Mouse (Mus musculus) testis, adult 2 months (tissue): Measurements from ENCODE around the gene Sox1. TPM values are rescaled to one million over a fixed set of nuclear protein-coding genes. Genes with fewer than 3 reads are reported as not detected.

ENCODE experiments used
- H3K27ac ChIP-seq: fragments of 200-500 bp; 2 replicates; pipeline ENCODE4 v1.5.1; 2012; ENCODE audit warnings: low read depth, low read length; ENCODE audit not compliant: control insufficient read depth, insufficient read depth
- H3K27me3 ChIP-seq: fragments of 200-500 bp; 2 replicates; pipeline ENCODE4 v1.6.1; 2012; ENCODE audit warnings: mild to moderate bottlenecking, low read length, moderate library complexity; ENCODE audit not compliant: control insufficient read depth, insufficient read depth
- H3K36me3 ChIP-seq: fragments of 200-500 bp; 2 replicates; pipeline ENCODE4 v1.6.1; 2012; ENCODE audit warnings: mild to moderate bottlenecking, low read length; ENCODE audit not compliant: control insufficient read depth, insufficient read depth
- H3K4me1 ChIP-seq: fragments of 200-500 bp; 2 replicates; pipeline ENCODE4 v1.6.1; 2012; ENCODE audit warnings: low read length; ENCODE audit not compliant: control insufficient read depth, insufficient read depth
- H3K4me3 ChIP-seq: fragments of 200-500 bp; 2 replicates; pipeline ENCODE4 v1.5.1; 2012; ENCODE audit warnings: low read depth, mild to moderate bottlenecking, low read length, moderate library complexity, mixed read lengths; ENCODE audit not compliant: control insufficient read depth
- CTCF ChIP-seq: fragments of 200-500 bp; IDR thresholded peaks from 2 replicates; pipeline ENCODE4 v1.5.1; 2012; ENCODE audit warnings: low read depth, mild to moderate bottlenecking, inconsistent platforms, low read length, moderate library complexity; ENCODE audit not compliant: control insufficient read depth, insufficient read depth, insufficient replicate concordance
- POLR2A ChIP-seq: fragments of 200-500 bp; IDR thresholded peaks from 2 replicates; pipeline ENCODE4 v1.6.1; 2012; ENCODE audit warnings: low read depth, mild to moderate bottlenecking, inconsistent platforms, low read length, moderate library complexity; ENCODE audit not compliant: control insufficient read depth
- polyA plus RNA-seq: library from polyadenylated mRNA; depleted of rRNA; stranded (reverse); fragments of >200 nt; gene quantifications from 2 replicates; pipeline ENCODE4 v1.2.3, GENCODE M21; 2012

The Sox1 gene
- polyA plus RNA-seq, 1 experiment = 0.91 TPM

DNA sequence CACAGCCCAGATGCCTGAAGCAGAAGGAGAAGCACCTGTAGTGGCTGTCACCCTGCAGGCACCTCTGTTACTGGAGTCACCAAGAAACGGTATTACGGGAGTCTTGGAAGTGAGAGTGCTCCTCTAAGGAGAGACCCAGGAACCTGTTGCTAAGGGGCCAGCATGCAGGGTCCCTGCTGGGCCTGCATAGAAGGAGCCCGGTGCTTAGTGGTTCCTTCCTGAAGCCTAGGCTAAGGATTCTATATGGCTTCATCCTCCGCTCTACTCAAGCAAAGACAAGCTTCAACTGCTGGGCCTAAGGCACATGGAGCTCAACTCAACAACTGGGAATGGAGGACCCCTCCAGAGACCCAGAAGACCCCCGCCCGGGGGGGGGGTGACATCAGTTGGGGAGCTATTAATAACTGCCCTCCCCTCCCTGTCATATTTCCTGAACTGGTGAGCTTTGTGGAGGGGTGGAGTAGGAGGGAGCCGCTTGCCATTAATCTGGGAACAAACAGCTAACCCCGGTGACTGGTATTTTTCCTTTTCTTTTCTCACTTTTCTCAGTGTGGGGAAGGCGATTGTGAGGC lies 34.6 kb downstream of the Sox1 start:
- no peak overlapping the region for H3K4me3 ChIP-seq
- H3K27ac ChIP-seq = no peak overlapping the region
- H3K4me1 ChIP-seq = peaks cover 6% of the 10 kb centered on the region
- TF ChIP-seq POLR2A = no peak
- TF ChIP-seq CTCF = no peak
- no peaks in the 10 kb centered on the region for H3K36me3 ChIP-seq
- H3K27me3 ChIP-seq = peaks cover 3% of the 10 kb centered on the region; the same call in 1 of the 2 replicates

DNA sequence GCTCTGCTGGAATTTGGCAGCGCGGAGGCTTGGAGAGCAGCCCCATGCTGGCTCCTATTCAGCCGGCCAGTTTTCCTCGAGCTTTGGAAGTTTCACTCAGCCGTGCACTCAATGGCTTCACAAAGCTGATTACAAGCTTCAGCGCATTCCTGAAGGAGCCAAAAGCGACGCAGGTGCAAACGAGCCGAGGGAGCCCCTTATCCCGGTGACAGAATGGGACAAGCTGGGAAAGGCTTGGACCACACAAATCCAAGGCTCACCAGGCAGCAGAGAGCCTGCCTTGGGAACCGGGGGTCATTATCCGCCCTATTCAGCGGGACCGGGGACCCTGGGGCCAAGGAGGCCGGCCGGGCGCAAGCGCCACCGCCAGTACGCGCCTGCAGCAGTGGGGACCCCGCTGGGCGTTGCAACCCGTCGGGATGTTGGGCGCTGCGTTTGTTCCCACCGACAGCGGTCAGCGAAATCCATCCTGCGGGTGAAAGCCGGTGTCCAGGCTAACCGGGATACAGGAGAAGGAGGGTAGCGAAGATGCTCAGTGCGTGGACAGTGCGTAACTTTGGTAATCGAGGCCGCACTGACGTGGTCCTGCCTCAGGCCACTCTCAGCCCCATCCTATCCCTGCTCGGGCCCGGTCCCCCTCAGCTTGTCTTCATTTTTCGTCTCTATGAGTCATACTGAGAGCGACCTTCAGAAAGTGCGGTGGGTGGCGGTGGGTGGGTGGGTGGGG lies 35.2 kb downstream of the Sox1 start:
- no peak overlapping the region for H3K27ac ChIP-seq
- peaks cover 6% of the 10 kb centered on the region for H3K4me1 ChIP-seq
- peaks cover 3% of the 10 kb centered on the region; the same call in 1 of the 2 replicates for H3K27me3 ChIP-seq
- no peaks in the 10 kb centered on the region for H3K36me3 ChIP-seq
- no peak overlapping the region for H3K4me3 ChIP-seq
- no peak for TF ChIP-seq CTCF
- TF ChIP-seq POLR2A = no peak

DNA sequence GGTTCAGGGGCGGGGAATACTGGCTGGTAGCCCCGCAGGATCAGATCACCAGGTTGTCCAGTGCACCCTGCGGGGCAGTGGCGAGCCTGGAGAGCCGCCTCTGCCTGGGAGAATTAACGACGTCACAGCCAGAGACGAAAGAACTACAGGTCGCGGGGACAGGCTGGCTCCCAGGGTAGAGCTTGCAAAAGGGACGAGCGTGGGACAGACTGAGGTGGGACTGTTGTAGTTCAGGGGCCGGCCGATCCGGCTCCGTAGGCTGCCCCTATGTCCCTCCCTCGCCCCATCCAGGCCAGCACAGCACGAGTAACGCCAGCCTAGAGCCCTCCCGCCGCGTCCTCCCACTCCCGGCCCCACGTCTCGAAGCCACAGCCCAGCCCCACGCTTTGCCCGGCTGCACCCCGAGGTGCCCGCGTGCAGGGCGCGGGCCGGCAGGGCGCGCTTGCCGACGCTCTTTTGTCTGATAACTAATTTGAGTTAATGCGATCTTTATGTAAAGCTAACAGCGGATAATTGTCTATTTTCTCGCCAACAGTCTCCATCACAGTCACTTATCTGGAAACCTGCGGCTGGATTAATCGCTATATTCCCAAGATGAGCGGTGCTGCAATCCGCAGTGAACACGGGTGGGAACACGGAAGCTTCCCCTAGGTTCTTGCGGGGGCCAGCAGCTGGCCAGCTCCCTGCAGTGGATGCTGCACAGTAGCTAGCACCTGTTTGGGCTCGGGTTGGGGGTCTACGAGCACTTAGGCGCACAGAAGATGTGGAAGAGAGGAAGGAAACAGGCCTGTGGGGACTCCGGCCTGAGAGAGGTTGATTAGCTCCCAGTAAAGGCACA lies 36.0 kb downstream of the Sox1 start:
- no peak for TF ChIP-seq CTCF
- TF ChIP-seq POLR2A = no peak
- H3K27ac ChIP-seq = no peak overlapping the region

GRCm38 (mm10) chr8:12431738-12432055 lies 36.6 kb downstream of the Sox1 start:
- Histone ChIP-seq H3K36me3 (no peaks in the 10 kb centered on the region), H3K4me3 (no peak overlapping the region), H3K4me1 (peaks cover 6% of the 10 kb centered on the region), H3K27ac (no peak overlapping the region), H3K27me3 (peaks cover 3% of the 10 kb centered on the region; the same call in 1 of the 2 replicates)
- TF ChIP-seq POLR2A = no peak
- no peak for TF ChIP-seq CTCF

More for the DNA sequence above, 36.0 kb downstream of the Sox1 start:
- Histone ChIP-seq H3K4me1 (peaks cover 6% of the 10 kb centered on the region), H3K36me3 (no peaks in the 10 kb centered on the region), H3K27me3 (peaks cover 3% of the 10 kb centered on the region; the same call in 1 of the 2 replicates), H3K4me3 (no peak overlapping the region)

DNA sequence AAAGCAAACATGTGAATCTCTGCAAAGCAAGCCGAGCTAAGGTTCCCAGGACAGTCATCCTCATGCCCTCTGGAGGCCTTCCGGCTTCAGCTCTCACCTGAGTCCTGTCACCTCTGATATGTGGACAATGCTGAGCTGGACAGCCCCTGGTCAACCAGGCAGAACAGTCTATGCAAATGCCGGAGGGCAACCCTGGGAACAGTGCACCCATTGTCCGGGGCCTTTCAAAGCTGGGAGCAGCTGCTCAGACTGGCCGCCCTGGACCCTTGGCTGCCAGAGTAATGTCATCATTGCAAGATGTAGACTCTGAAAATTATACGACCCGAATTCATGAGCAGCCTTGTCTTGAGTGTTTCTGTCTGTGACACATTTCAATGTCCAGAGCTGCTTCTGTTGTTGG lies 37.5 kb downstream of the Sox1 start:
- Histone ChIP-seq H3K4me3 (no peak overlapping the region), H3K27ac (no peak overlapping the region), H3K4me1 (peaks cover 10% of the 10 kb centered on the region), H3K27me3 (peaks cover 3% of the 10 kb centered on the region; the same call in 1 of the 2 replicates), H3K36me3 (no peaks in the 10 kb centered on the region)
- TF ChIP-seq POLR2A (no peak), CTCF (no peak)

DNA sequence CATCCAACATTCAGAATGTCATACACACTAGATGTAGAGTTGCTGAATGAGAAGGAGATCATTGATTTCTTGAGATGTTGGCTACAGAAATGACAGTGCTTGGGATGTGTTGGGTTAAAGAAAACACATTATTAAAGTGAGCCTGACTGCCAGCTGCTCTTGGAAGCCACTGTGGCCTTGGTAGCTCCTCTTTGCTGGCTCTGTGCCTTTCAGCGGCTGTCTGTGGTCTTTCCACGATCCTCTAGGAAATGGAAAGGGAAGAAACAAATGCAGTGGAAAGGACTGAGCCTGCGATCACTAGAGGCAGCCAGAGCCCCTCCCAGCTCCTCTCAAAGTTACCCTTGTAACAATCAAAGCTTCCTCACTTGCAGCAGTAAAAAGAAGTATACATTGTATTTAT lies 39.7 kb downstream of the Sox1 start:
- Histone ChIP-seq H3K27me3 (peaks cover 3% of the 10 kb centered on the region; the same call in 1 of the 2 replicates), H3K36me3 (no peaks in the 10 kb centered on the region), H3K4me3 (no peak overlapping the region), H3K27ac (no peak overlapping the region), H3K4me1 (peaks cover 14% of the 10 kb centered on the region)
- no peak for TF ChIP-seq CTCF
- TF ChIP-seq POLR2A = no peak

DNA sequence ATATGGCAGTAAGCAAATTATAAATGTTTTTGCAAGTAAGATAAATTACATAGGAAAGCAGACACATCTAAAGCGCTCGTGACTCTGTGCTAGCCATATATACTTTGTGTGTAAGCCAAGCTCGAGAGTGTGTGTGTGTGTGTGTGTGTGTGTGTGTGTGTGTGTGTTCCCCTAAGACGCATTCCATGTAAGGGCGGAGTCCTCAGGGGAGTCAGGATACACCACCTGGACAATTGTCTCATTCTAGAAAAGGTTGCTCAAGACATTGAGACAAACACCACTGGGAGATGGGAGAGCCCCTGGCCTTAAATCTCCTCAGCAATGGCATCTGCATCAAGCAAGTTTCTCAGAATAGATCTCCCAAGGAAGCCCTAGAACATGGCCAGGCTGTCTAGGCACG lies 42.9 kb downstream of the Sox1 start:
- TF ChIP-seq POLR2A = no peak
- no peak for TF ChIP-seq CTCF
- H3K4me3 ChIP-seq = no peak overlapping the region
- H3K36me3 ChIP-seq = no peaks in the 10 kb centered on the region
- H3K4me1 ChIP-seq = peaks cover 11% of the 10 kb centered on the region
- H3K27ac ChIP-seq = no peak overlapping the region
- no peaks in the 10 kb centered on the region for H3K27me3 ChIP-seq
